Mouse (Mus musculus): ENCODE measurements around the gene Ttc7b.
A peak's percentile ranks its signal among the peaks of the same experiment; 100 is the strongest.

Gene Ttc7b

GRCm38 (mm10) chr12:100447161-100447560 lies 73.5 kb downstream of the Ttc7b start:
- DNase-seq (ENCODE audit: low read depth) = no peak

DNA sequence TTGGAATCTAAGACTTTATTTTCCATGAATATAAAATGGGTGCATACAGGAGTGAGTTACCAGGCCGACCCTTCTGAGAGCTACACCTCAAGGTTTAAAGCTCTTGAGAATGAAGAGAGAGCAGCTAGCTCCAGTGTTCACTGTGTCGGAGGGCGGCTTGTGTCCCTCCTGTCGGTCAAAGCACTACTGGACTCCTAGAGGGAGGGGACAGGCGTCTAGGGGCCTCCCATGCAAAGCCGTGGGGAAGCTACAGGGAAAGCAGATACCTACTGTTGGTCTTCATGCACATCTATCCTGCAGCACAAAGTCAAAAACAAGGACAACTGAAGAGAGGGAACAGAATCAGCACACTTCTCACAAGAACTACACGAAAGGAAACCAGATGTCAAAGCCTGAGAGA lies 74.9 kb downstream of the Ttc7b start:
- DNase-seq (ENCODE audit: low read depth) = no peak

- DNase-seq (ENCODE audit: low read depth) = no peak
Measured at GRCm38 (mm10) chr12:100445271-100445670, 75.4 kb downstream of the Ttc7b start.

DNA sequence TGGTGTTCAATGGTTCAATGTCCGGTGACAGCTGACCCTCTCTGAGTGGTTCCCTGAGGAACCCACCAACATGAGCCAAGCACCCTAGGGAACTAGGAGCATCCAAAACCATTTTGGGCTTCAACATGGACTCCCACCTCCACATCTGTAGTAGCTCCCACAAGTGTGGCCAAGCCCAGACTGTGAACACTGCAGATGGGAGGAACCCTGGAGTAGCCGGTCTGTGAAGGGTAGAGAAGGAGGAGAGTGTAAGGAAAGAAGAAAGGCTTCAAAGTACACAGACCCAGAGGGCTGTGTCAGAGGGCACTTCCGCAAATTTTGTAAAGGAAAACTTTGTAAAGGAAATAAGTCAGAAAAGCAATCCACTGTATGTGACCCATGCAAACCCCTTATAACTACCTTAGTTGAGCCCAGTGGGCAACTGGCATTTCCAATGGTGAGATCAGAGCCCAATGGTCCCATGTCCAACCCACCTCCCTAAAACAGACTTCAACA lies 75.9 kb downstream of the Ttc7b start:
- DNase-seq (ENCODE audit: low read depth) = no peak

DNA sequence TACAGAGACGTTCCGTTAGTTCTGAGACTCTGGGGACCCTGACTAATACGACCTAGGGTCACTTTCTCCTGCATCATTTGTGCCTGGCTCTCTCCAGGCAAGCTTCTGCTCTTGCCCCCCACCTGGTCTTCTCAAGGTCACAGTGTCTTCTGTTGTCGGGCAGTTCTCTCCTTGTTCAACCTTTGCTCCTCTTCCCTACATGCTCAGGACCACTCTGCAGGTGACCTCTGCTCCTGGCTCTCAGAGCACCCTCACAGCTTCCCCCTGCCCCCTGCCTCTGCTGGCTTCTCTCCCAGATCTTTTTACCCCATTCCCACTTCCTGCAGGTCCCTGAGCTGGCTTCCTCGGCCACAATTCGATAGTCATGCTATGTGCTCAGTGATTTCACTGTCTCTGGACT lies 77.2 kb downstream of the Ttc7b start:
- no peak for DNase-seq (ENCODE audit: low read depth)

DNA sequence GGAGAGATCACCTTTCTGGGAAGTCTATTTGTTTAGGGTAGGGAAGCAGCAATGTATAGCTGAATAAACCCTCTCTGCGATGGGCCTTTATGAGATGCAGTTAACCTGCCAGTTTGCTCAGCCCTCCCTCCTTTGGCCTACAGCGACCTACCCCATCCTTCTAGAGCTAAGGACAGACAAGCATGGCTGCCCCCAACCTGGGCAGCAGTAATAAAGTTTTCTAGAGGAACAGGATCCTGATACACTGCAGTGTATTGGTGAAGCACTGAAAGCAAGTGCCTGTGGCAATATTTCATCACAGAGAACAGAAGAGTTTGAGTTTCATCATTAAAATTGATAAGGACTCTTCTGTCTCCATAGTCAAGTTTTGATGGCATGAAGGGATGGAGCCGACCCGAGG lies 79.0 kb downstream of the Ttc7b start:
- no peak for DNase-seq (ENCODE audit: low read depth)

- no peak for DNase-seq (ENCODE audit: low read depth)
Measured at GRCm38 (mm10) chr12:100439883-100440282, 80.7 kb downstream of the Ttc7b start.

DNA sequence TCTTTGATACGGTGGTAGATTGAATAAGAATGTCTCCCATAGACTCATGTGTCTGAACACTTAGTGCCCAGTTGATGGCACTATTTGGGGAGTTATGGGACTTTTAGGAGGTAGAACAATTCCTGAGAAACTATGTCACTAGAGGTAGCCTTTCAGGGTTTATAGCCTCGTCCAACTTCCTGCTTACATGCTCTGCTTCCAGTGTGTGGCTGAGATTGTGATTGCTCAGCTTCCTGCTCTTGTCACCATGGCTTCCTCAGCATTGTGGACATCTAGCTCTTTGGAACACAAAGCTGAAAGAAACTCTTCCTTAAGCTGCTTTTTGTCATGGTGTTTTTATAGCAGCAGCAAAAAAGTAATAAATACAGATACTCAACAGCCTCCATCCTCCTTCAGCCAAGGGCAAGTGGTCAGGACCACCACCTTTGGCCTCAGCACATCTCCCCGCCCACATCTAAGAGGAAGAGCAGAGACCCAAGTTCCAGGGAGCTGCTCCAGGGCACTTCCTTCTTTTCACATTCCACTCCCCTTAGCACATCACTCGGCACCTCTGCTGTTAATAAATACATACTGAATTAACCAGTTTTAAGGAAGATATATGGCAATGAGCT lies 81.4 kb downstream of the Ttc7b start:
- no peak for DNase-seq (ENCODE audit: low read depth)

DNA sequence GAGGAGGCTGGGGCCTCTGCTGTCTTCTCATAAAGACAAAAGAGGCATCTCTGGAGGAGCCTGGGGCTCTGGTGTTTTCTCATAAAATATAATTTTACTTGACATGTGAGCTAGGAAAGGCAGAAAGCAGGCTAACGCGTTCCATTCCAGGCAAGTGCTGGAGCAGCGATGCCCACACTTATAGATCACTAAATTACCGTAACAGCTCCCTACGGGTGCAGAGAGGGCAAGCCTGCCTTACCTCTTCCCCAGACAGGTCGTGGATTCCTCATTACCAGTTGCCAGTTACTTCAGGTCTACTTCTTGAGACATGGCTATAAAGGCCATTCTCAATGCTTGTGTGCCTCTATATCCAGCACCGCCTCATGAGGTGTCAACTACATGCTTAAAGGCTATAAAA lies 82.1 kb downstream of the Ttc7b start:
- no peak for DNase-seq (ENCODE audit: low read depth)

DNA sequence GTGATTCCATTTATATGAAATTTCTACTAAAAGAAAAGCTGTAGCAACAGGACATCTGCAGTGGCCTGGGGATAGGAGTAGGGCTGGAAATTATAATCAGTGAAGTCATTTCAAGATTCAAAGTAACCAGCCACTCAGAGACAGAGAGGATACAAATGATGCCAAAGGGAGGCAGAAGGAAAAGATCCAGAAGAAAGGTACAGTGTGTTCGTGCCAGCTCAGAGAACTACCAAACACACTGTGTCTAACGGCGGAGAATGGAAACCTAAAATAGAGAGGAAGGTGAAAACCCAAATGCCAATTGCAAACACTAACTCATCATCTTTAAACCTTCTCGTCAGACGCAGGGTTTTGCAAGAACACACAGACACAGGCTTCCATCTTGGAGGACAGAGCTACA lies 82.8 kb downstream of the Ttc7b start:
- no peak for DNase-seq (ENCODE audit: low read depth)

DNA sequence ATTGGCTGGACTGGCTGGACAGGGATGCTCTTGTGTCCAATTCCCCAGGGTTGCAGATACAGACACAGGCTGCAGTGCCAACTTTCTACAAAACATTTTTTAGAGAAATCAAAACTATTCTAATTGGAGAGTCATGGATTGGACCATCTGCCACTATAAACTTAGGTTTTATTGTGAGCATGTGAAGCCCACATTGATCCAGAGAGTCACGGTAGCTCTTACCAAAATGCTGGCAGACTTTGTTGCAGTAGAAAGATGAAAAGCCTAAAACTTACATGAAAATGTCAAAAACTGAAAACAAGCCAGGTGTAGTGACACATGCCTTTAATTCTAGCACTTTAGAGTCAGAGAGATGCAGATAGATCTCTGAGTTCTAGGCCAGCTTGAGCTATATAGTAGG lies 84.9 kb downstream of the Ttc7b start:
- DNase-seq (ENCODE audit: low read depth) = no peak

- DNase-seq (ENCODE audit: low read depth) = no peak
Measured at GRCm38 (mm10) chr12:100431830-100432229, 88.8 kb downstream of the Ttc7b start.

- no peak for DNase-seq (ENCODE audit: low read depth)
Measured at GRCm38 (mm10) chr12:100429414-100430114, 91.1 kb downstream of the Ttc7b start.

DNA sequence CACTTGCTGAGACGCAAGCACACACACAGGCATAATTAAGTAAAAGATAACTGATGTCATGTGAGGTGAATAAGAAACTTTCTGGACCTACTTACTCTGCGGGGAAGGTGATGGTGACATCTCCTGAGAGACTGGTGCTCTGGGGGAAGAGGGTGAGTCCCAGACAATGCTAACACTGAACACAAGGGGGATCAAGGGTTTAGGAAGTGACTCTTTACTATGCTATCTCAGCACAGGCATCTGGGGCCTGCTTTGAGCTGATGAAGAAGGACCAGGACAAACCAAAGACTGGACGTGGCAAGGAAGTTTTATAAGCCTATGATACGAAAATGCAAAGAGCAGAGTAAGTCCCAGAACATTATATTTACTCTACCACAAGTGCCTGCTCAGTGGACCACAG lies 92.4 kb downstream of the Ttc7b start:
- no peak for DNase-seq (ENCODE audit: low read depth)

- DNase-seq (ENCODE audit: low read depth) = no peak
Measured at GRCm38 (mm10) chr12:100426212-100426611, 94.4 kb downstream of the Ttc7b start.

GRCm38 (mm10) chr12:100425028-100425427 lies 95.6 kb downstream of the Ttc7b start:
- no peak for DNase-seq (ENCODE audit: low read depth)

- no peak for DNase-seq (ENCODE audit: low read depth)
Measured at GRCm38 (mm10) chr12:100422286-100422820, 98.3 kb downstream of the Ttc7b start.

DNA sequence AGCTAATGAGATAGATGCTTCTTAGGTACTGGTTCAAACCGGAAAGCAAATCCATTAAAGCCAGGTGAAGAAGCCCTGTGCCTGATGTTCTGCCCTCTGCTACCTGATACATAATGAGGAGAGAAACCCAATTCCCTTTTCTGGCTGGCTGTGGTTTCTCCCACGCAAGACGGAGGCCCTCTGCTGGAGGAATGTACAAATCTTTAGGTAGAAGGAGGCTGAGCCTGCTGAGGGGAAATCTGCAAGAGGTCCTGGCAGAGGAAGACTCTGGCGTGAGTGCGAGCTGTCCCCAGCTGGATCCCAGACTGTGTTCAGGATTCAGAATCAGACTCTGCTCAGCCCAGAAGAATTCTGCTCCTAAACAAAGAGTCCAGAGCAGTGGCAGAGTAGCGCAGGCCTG lies 99.1 kb downstream of the Ttc7b start:
- DNase-seq (ENCODE audit: low read depth) = peak; percentile 53

GRCm38 (mm10) chr12:100420903-100421302 lies 99.7 kb downstream of the Ttc7b start:
- no peak for DNase-seq (ENCODE audit: low read depth)

DNA sequence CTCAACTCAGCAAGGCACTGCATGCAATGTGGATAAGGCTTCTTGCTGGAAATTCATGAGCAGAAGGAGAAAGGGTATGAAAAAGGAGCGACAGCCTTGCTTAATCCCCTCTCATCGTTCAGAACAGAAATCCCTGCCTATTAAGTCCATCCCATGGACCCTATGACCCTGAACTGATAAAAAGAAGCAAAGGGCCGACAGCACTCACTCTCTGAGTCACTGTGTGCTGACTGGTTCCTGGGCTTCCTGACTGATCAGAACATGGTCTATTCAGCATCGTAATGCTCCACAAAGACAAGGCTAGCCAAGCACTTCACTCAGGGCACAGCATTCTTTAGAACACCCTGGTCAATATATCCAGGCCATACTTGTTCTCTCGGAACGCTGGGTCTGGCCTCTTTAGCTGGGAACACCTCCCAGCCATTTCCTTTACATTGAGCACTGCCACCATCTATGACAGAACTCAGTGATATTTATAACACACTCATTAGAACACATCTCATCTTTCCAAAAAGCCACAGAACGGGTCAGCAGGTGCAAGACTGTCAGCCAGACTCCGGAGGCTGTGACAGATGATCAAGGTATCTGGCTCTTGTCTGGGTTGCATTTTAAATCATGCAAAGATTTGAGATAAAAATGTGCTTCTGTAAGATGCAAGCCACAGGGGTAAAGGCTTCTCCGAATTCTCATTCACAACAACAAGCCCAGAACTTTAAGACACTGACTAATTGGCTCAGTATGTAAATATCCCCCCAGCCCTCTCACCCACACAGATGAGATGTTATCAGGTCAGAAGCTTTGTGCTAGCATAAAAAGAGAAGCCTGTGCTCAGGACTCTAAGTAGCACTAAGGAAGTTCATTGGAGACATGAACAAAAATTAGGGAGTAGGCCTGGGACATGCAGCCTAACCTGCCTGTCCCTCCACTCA lies 100.4 kb downstream of the Ttc7b start:
- DNase-seq (ENCODE audit: low read depth) = no peak

DNA sequence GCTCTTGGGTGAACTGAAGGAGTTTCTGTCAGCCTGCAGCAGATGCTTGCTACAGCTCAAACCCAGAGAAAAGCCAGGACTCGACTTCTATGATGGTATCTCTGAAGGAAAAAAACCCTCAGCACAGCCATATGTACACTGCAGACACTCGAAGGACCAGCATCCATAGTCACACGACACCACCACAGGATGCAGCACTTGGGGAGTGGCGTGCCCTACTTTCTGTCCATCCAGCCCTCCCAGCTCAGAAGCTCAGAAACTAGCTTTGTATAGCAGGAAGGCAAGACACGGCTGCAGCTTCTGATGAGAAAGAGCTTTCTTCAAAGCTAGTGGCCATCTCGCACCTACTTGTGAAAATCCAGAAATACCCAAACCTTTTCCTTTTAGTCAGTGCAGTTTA lies 104.8 kb downstream of the Ttc7b start:
- no peak for DNase-seq (ENCODE audit: low read depth)

- no peak for DNase-seq (ENCODE audit: low read depth)
Measured at GRCm38 (mm10) chr12:100414717-100415398, 105.8 kb downstream of the Ttc7b start.

All from naive thymus-derived CD4-positive, alpha-beta T cell, adult 2 months (primary cell).